Mouse (Mus musculus) cortical plate, adult 2 months (tissue): ENCODE results near the gene Ndufc1. TPM values are rescaled to one million over a fixed set of nuclear protein-coding genes. Genes with fewer than 3 reads are reported as not detected.
A peak's percentile ranks its signal among the peaks of the same experiment; 100 is the strongest.

Source experiments
- H3K27ac ChIP-seq: fragments of 200-500 bp; 2 replicates; pipeline ENCODE4 v1.5.1; 2012; ENCODE audit warnings: low read length, control low read depth, inconsistent platforms; ENCODE audit not compliant: insufficient read depth
- H3K4me1 ChIP-seq: fragments of 200-500 bp; 2 replicates; pipeline ENCODE4 v1.6.1; 2011; ENCODE audit warnings: low read length; ENCODE audit not compliant: control insufficient read depth, insufficient read depth
- H3K4me3 ChIP-seq: fragments of 200-500 bp; 2 replicates; pipeline ENCODE4 v1.5.1; 2011; ENCODE audit warnings: mild to moderate bottlenecking, low read length, control low read depth; ENCODE audit not compliant: insufficient read depth
- CTCF ChIP-seq: fragments of 200-500 bp; IDR thresholded peaks from 2 replicates; pipeline ENCODE4 v1.5.1; 2011; ENCODE audit warnings: mild to moderate bottlenecking, control low read depth, low read length; ENCODE audit not compliant: insufficient read depth; ENCODE audit errors: extremely low read depth
- POLR2A ChIP-seq: fragments of 200-500 bp; IDR thresholded peaks from 2 replicates; pipeline ENCODE4 v1.6.1; 2011; ENCODE audit warnings: mild to moderate bottlenecking, low read length, control low read depth; ENCODE audit not compliant: insufficient read depth; ENCODE audit errors: extremely low read depth
- polyA plus RNA-seq: library from polyadenylated mRNA; depleted of rRNA; stranded (reverse); fragments of >200 nt; gene quantifications from 2 replicates; pipeline ENCODE4 v1.2.3, GENCODE M21; 2012

Gene Ndufc1
- polyA plus RNA-seq, 1 experiment: 485 TPM

DNA sequence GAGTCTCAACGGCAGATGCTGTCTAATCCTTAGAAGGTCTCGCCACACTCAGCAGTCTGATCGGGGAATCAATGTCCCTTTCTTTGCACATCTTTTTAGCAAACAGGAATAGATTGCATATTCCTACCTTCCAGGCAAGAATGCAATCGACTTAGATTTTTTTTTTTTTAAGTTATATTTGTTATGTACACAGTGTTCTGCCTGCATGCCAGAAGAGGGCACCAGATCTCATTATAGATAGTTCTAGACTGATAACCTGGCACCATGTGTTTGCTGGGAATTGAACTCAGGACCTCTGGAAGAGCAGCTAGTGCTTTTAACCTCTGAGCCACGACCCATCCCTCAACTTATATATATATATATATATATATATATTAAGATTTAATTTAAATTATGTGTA lies 35.2 kb downstream of the Ndufc1 start:
- Histone ChIP-seq H3K4me3 (no peak overlapping the region), H3K4me1 (no peaks in the 10 kb centered on the region), H3K27ac (no peak overlapping the region)
- TF ChIP-seq POLR2A (no peak), CTCF (no peak)

DNA sequence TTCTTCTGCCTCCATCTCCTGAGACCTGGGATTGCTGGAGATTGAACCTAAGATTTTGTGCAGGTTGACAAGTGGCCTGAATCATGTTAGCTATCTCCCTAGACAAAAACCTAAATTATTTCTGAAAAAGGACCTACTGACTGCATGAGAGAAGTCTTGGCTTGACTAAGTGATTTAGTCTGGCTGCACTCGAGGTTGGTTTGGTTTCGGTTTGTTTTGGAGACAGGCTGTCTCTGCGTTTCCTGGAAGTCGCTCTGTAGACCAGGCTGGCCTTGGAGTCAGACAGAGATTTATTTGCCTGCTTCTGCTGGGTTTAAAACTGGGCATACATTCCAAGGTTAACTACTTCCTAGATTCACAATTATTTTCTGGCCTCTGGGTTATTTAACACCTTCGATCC lies 35.9 kb downstream of the Ndufc1 start:
- H3K4me3 ChIP-seq: no peak overlapping the region
- H3K27ac ChIP-seq: no peak overlapping the region
- TF ChIP-seq POLR2A (no peak), CTCF (no peak)
- H3K4me1 ChIP-seq: no peaks in the 10 kb centered on the region

- H3K4me1 ChIP-seq: no peaks in the 10 kb centered on the region
- no peak for TF ChIP-seq CTCF
- no peak overlapping the region for H3K27ac ChIP-seq
- H3K4me3 ChIP-seq: no peak overlapping the region
Measured at GRCm38 (mm10) chr3:51371826-51372225, 37.0 kb downstream of the Ndufc1 start.

DNA sequence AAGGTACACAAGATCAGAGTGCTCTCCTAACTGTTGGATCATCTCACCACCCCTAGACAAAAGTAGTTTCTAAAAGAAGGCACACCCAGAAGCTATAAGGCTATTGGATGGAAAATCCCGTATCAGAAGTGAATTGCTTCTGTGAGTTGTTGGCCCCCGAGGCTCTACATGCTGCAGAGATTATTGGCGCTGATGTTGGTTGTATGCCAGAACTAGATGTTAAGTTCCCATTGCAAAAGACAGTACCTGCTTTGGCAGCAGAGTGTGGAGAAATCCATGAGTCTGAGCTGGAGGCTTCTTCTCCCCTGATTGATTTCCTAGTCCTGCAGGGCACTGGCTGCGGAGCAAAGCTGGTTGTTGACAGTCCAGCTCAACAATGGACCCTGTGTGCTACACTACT lies 40.8 kb downstream of the Ndufc1 start:
- Histone ChIP-seq H3K4me3 (no peak overlapping the region), H3K27ac (no peak overlapping the region), H3K4me1 (0 out of 2 replicates have a peak, but pooled peaks cover 2% of the 10 kb centered on the region)
- TF ChIP-seq CTCF (no peak), POLR2A (no peak)

DNA sequence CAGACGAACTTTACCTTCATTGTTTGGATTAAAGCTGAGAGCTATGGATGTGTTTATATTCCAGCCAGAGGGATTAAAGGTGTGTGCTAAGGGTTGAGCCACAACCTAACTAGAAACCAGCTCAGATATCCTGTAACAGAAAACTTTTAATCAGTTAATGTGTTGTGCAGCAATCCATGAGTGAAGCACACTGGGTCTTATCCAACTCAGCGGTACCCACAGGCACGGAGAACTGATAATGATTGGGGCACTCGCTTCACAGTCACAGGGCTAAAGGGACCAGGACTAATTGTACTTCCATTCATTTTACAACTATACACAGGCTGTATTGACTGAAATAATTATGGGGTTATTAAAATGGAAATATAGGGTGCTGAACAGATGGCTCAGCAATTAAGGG lies 41.9 kb downstream of the Ndufc1 start:
- Histone ChIP-seq H3K4me1 (0 out of 2 replicates have a peak, but pooled peaks cover 2% of the 10 kb centered on the region), H3K4me3 (no peak overlapping the region), H3K27ac (no peak overlapping the region)
- TF ChIP-seq POLR2A: no peak
- TF ChIP-seq CTCF: no peak

- no peak overlapping the region for H3K4me3 ChIP-seq
- no peak for TF ChIP-seq CTCF
- TF ChIP-seq POLR2A: no peak
- no peak overlapping the region for H3K27ac ChIP-seq
- 0 out of 2 replicates have a peak, but pooled peaks cover 2% of the 10 kb centered on the region for H3K4me1 ChIP-seq
Measured at GRCm38 (mm10) chr3:51365517-51365882, 43.3 kb downstream of the Ndufc1 start.

GRCm38 (mm10) chr3:51364703-51365516 lies 43.9 kb downstream of the Ndufc1 start:
- H3K27ac ChIP-seq: no peak overlapping the region
- 0 out of 2 replicates have a peak, but pooled peaks cover 2% of the 10 kb centered on the region for H3K4me1 ChIP-seq
- H3K4me3 ChIP-seq: no peak overlapping the region
- peak; percentile 92 for TF ChIP-seq CTCF
- TF ChIP-seq POLR2A: no peak

DNA sequence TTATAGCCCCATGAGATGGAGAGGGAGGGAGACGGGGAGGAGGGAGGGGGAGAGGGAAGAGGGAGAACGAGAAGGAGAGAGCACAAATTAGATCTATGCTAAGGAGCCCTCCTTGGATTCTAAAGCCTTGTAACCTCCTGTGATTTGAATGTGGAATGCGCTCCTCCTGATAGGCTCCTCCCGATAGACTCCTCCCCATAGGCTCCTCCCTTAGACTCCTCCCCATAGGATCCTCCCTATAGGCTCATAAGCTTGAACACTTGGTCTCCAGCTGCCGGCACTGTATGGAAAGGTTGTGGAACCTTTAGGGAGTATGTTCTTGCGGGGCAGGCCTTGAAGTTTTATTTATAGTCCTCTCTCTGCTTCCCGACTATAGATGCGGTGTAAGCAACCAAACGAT lies 47.7 kb downstream of the Ndufc1 start:
- Histone ChIP-seq H3K4me1 (0 out of 2 replicates have a peak, but pooled peaks cover 2% of the 10 kb centered on the region), H3K27ac (no peak overlapping the region), H3K4me3 (no peak overlapping the region)
- TF ChIP-seq CTCF: no peak
- TF ChIP-seq POLR2A: no peak

DNA sequence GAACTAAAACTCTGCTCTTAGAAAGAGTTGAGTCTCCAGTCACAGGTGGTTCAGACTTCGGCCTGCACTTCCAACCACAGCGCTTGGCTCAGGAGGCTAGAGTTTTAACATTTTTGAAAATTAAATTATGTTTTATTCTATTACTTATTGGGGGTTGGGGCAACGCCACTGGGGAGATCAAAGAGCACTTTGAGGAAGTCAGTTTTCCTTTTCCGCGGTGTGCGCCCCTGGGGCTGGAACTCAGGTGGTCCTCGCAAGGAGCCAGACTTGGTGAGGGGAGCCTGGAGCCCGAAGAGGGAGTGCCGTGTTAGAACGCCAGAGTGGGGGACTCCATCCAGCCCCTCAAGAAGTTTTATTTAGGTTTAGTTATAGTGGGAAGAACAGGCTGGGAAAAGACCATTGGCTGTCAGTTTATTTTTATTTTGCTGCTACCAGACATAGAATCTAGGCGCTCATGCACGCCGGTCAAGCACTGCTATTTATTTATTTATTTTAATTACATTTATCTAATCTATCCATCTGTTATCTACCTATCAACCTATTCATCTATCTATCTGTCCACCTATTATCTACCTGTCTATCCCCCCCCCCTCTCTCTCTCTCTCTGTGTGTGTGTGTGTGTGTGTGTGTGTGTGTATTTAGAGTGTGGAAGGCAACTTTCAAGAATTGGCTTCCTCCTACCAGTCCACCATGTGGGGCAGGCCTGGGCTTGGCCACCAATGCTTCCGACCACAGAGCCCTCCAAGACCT lies 49.1 kb downstream of the Ndufc1 start:
- Histone ChIP-seq H3K4me1 (0 out of 2 replicates have a peak, but pooled peaks cover 2% of the 10 kb centered on the region), H3K4me3 (no peak overlapping the region), H3K27ac (no peak overlapping the region)
- TF ChIP-seq CTCF (no peak), POLR2A (no peak)
